ENCODE assay signal across 8 mouse cellular contexts in genomic region chr2:166412031-166412858, GRCm38 (mm10).
DNase-seq lines count a peak whose midpoint lies in the region; ATAC-seq and TF ChIP-seq lines count a peak whose summit lies in the region.

No protein-coding gene starts in this region.

- no peaks in the 10 kb centered on the region for H3K36me3 ChIP-seq in lung, postnatal 0 days (ENCODE audit: insufficient read depth, low read length)
- H3K36me3 ChIP-seq in heart, embryonic 16.5 days (ENCODE audit: control insufficient read depth, insufficient read depth) = no peaks in the 10 kb centered on the region
- no peaks in the 10 kb centered on the region for H3K36me3 ChIP-seq in megakaryocyte, embryonic 14.5 days (replicated peaks; ENCODE audit: low read length)

- WGBS in lung, postnatal 0 days = 19% methylated on average over 17 of the region's 17 CpGs
- WGBS in lung, adult 2 months = 17% methylated on average over 17 of the region's 17 CpGs
- WGBS in heart, embryonic 16.5 days = 14% methylated on average over 17 of the region's 17 CpGs

- H3K4me3 ChIP-seq in lung, postnatal 0 days (ENCODE audit: low read depth, low read length) = no peak overlapping the region
- no peak overlapping the region for H3K4me3 ChIP-seq in lung, adult 2 months (replicated peaks; ENCODE audit: extremely low read depth, low read depth, low read length)
- H3K4me3 ChIP-seq in heart, embryonic 16.5 days (ENCODE audit: low read length) = no peak overlapping the region
- H3K4me3 ChIP-seq in megakaryocyte, embryonic 14.5 days (replicated peaks) = peak overlapping the region; percentile 50

- no peak for TF ChIP-seq POLR2A in lung, adult 2 months (IDR thresholded peaks at IDR 0.05; ENCODE audit: borderline replicate concordance, extremely low read depth, low read depth, low read length)

- H3K4me1 ChIP-seq in lung, postnatal 0 days (ENCODE audit: insufficient read depth, low read depth, low read length) = no peaks in the 10 kb centered on the region
- H3K4me1 ChIP-seq in lung, adult 2 months (ENCODE audit: control insufficient read depth, insufficient read depth, low read length) = no peaks in the 10 kb centered on the region
- peaks cover 25% of the 10 kb centered on the region for H3K4me1 ChIP-seq in heart, embryonic 16.5 days (ENCODE audit: control insufficient read depth, insufficient read depth, low read length)
- H3K4me1 ChIP-seq in megakaryocyte, embryonic 14.5 days = peaks cover 5% of the 10 kb centered on the region; the same call in 1 of the 2 replicates

- DNase-seq in lung, postnatal 0 days (ENCODE audit: low spot score) = peak; percentile 46
- DNase-seq in lung, adult 2 months = no peak
- peak; percentile 24 for DNase-seq in retina, postnatal 7 days (ENCODE audit: low read depth, low spot score)
- DNase-seq in kidney, adult 18-20 months = no peak
- DNase-seq in c-Kit-positive CD71-positive TER-119-positive erythroid progenitor cells, embryonic 14.5 days (ENCODE audit: low spot score) = no peak
- DNase-seq in adrenal gland, adult 8-10 months = no peak

- no peaks in the 10 kb centered on the region for H3K27me3 ChIP-seq in lung, postnatal 0 days (replicated peaks; ENCODE audit: insufficient read depth, low read length)
- H3K27me3 ChIP-seq in heart, embryonic 16.5 days (ENCODE audit: control insufficient read depth, insufficient read depth, low read length) = no peaks in the 10 kb centered on the region
- H3K27me3 ChIP-seq in megakaryocyte, embryonic 14.5 days (replicated peaks) = peaks cover 66% of the 10 kb centered on the region

- no peaks in the 10 kb centered on the region for H3K9me3 ChIP-seq in lung, postnatal 0 days (ENCODE audit: low read length)
- H3K9me3 ChIP-seq in heart, embryonic 16.5 days (replicated peaks; ENCODE audit: control insufficient read depth, low read length) = peaks cover 4% of the 10 kb centered on the region
- peaks cover 13% of the 10 kb centered on the region for H3K9me3 ChIP-seq in megakaryocyte, embryonic 14.5 days

- no peak overlapping the region for H3K4me2 ChIP-seq in lung, postnatal 0 days (replicated peaks; ENCODE audit: low read depth, low read length)
- 0 out of 2 replicates have a peak overlapping the region, but pooled peaks have one; percentile 5 for H3K4me2 ChIP-seq in heart, embryonic 16.5 days (ENCODE audit: low read depth, low read length)

- TF ChIP-seq EP300 in lung, postnatal 0 days (IDR thresholded peaks at IDR 0.05) = no peak

- H3K9ac ChIP-seq in lung, postnatal 0 days (replicated peaks; ENCODE audit: low read depth) = no peak overlapping the region
- H3K9ac ChIP-seq in heart, embryonic 16.5 days (ENCODE audit: low read length) = 0 out of 2 replicates have a peak overlapping the region, but pooled peaks have one; percentile 35

- no peak overlapping the region for H3K27ac ChIP-seq in lung, postnatal 0 days (ENCODE audit: low read length)
- peak overlapping the region; percentile 55 for H3K27ac ChIP-seq in heart, embryonic 16.5 days (ENCODE audit: low read length)

- TF ChIP-seq CTCF in lung, postnatal 0 days (IDR thresholded peaks at IDR 0.05) = no peak
- no peak for TF ChIP-seq CTCF in lung, adult 2 months (IDR thresholded peaks at IDR 0.05; ENCODE audit: insufficient read depth, low read length)

- no peak for ATAC-seq in lung, postnatal 0 days
- peak; percentile 18 for ATAC-seq in heart, embryonic 16.5 days (replicated peaks; ENCODE audit: extremely low read depth, insufficient read depth, low FRiP score)

Comparison
In these comparisons a context has a peak if more than half of its experiments do, and no peak if none do; other contexts are left out.
1. DNase-seq: peak in lung, postnatal 0 days (single experiment) and retina, postnatal 7 days (single experiment); none in lung, adult 2 months (single experiment), kidney, adult 18-20 months (single experiment), c-Kit-positive CD71-positive TER-119-positive erythroid progenitor cells, embryonic 14.5 days (single experiment) and adrenal gland, adult 8-10 months (single experiment).